Mouse (Mus musculus): Measurements from ENCODE around the gene Shroom4.
"Not testable (repeated sequence)": the region's sequence is repeated elsewhere in the genome, so short reads cannot be mapped to it uniquely, and the experiment has no call there.

Shroom4 gene

DNA sequence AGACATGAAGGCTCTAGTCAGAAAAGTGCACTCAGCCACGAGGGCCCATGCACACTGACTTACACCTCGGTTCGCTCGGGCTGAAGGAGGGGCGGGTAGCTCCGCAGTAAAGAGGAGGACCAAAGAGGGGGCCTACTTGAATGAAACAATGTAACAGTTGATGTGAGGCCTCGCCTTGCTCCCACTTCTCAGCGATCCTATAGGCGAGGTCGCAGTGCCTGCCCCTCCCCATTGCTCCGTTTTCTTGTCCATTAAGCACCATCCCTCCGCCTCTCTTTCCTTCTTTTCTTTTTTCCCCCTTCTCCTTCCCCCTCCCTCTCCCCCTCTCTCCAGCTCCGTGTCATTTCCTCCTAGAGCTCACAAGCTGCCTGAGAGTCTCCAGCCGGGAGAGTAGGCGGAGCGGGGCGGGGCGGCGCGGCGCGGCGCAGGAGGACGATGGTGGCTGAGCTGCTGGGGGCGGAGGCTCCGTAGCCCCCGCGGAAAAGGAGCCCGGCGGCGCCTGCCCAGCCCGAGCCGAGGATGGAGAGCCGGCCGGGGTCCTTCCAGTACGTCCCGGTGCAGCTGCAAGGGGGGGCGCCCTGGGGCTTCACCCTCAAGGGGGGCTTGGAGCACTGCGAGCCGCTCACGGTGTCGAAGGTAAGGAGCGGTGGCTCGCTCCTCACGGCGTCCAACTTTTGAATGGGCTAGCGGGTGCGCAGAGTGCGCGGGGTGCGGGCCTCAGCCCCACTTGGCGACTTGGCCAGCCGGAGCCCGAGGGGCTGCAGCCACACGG is at the start of gene Shroom4:
Gene Shroom4 (plus strand): TSS at position 229 of the 772 bp plus-strand sequence.
- DNase-seq, result peak; percentile 10 to 48

DNA sequence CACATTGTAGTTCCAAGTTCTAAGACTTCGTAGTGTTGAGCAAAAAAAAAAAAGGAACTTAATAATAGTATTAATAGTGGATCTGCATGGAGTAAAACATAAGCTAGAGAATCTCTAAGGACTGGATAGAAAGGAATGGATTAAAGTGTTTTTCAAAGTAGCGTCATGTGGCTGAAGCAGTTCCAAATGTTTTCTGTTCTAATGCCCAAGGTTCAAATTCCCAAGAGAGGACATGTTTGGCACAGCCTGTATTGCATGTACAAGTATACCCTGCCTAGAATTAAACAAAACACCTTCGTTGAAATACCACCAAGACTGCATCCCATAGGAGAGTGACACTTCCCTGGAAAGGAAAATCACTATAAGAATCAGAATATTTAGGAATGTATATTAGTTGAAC is 42.8 kb upstream of the Shroom4 start:
- no peak for DNase-seq

DNA sequence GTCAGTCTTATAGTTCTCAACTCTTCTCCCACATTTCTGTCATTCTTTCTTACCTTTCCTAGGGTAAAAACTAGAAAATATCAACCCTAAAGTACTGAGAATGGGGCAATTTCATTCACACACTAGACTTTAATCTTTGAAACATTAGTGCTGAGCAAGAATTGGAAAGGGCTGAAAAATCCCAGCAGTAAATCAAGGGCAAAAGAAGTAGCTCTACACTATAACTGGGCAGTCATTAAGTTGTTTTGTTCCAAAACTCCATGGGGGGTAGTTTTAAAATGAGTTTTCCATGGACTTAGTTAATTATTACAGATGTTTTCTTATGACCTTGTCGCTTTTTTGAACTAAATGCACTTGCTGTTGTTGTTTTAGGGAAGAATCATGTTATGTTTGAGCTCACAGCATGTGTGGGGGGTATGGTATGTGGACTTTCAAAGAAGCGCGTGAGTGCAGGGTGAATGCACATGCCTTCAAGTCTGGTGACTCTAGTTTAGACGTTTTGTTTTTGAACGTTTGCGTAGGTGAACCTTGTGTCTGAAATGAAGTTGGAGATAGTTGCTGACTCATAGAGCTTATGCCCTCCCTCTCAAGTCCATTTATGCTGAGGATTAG is 42.0 kb upstream of the Shroom4 start:
- DNase-seq, result no peak

DNA sequence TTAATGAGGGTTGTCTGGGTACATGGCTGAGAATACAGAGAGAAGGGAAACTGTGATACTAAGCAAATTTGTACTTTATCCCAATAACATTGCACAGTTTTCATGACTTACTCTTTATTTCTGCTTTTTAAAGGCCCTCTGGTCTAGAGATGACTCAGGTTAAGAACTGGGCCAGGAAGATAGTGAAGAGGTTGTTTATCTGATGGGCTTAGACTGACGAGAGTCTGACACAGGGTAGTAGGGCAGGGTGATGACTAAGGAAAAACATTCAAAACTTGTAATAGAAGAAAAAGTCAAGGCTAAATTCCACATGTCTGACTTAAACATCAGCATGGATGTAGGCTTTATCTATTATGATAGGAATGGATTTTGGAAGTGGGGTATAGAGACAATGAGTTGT is 30.8 kb upstream of the Shroom4 start:
- no peak for DNase-seq

DNA sequence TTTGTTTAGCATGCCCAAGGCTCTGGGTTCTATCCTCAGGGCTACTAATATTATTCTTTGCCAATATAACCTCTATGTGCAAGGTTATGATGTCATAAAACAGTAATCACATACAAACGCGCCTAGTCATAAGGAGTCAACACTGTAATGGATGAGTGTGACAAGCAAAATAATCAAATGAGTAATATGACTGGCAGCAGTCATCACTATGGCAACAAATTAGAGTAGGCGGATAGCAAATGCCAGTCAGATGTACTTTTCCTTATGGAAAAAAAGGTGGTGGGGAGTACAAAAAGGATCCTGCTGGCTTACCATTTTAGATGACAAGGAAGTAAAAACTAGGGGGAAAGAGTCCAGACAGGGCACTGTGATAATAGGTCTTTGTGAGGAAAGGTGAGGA is 28.9 kb upstream of the Shroom4 start:
- DNase-seq, result no peak

DNA sequence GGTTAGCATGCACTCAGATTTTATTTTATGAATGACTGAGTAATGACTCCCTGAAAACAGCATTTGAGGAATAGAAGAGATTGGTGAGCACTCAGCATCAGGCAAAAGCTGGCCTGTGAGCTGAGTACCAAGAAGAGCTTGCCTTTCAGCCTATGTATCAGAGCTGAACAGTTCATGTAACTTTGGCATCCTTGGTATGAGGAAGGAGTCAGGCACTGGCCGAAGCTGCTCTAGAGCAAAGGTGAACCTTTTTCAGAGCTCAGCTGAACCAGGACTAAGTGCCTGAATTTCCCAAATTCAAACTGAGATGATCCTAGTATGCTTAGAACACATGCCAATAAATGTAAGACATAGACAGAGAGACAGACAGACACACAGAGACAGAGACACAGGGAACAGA is 5.8 kb upstream of the Shroom4 start:
- DNase-seq, result no peak

DNA sequence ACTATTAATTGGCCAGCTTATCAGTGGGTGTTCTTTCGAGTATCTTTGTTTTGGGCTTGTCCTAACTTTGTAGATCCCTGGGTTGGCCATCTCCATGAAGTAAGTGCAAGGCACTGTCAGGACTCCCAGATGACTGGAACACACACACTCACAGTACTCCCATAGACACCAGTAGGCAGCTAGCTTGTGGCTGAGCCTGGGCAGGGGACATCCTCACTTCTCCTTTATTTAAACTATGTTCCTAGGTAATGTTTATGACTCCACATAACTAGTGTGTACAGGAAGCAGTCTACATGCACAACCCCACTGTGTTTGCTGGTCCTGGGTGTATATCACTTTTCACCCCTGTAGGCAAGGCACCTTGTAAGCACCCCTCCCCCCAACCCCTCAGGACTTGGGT is 461 bp upstream of the Shroom4 start:
- peak in 1 of 2 experiments; percentile 1 for DNase-seq

DNA sequence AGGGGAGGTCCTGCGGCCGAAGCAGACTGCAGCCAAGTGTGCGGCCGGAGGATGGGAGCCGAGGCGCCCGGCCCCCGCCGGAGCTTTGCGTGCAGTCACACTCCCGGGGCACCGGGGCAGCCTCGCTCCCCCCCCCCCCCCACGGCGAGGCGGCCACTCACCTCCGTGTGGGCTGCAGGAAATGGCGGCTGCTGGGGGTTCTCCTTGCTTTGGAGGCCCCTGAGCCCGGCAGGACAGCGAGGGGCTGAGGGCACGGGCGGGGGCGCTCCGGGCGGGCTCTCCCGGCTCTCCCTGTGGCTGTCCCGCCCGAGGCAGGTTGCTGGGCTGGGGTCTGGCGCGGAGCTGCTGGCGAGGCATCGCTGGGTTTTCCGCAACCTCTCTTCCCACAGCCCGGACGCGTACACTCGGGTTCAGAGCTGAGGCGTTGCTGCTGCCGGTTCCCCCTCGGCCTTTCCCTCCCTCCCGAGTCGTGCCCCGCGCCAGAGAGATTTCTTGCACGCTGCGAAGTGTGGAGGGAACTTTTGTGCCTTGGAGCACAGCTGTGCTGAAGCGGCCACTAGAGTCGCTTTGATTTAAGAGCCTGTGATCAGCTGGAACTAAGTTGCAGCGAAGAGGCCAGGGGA is 855 bp downstream of the Shroom4 start:
- DNase-seq, result peak; percentile 1 to 5

DNA sequence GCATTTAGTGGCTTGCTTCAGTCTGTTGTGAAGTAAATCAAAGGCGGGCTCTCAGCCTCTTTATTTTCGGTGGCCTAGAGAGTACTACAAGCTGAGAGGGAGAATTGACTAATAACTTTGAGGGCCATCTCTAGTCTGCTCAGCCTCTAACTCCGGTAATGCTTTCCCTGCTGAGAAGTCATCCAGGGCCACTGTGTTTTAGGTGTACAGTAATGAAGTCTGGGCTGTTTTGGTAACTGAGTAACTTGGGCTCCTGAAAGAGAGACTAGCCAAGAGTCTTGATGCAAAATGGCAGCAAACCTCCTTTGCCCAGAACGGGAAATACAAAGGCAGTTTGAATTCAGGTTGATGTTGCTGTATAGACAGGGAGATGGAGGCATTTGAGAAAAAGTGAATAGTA is 3.3 kb downstream of the Shroom4 start:
- DNase-seq, result no peak

DNA sequence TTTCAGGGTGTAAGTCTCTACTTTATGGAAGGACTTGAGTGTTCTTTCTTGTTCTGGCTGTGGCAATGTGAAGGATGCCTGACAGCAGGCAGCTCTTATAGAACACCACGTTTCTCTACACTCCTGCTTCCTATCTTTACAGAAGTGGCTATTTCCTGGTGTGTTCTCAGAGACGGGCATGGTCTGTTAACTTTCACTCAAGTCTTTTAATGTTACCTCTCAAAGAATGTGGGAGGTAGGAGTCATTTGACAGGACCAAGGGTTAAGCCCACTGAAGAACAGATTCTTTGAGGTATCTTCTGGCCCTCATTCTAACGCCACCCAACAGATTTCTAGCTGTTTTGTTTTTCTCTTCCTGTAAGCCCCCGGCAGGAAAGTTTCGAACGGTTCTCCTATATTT is 9.5 kb downstream of the Shroom4 start:
- DNase-seq, result no peak

DNA sequence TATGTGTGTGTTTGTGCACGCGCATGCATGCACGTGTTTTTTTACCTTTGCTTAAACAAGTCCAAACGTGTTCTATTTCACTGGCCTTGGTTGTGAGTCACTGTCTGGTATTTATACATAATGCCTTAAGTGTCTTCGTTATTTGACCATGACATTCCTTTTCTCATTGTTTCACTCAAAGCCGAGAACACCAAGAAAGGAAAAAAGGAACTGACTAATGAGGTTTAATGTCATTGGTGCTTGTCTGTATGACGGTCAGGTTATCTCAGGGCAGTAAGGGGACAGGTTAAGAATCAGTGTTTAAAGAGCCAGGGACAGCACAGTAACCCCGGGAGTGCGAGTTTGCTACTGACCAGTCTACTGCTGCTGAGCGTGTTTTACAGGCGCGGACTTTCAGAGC is 15.8 kb downstream of the Shroom4 start:
- DNase-seq, result no peak

DNA sequence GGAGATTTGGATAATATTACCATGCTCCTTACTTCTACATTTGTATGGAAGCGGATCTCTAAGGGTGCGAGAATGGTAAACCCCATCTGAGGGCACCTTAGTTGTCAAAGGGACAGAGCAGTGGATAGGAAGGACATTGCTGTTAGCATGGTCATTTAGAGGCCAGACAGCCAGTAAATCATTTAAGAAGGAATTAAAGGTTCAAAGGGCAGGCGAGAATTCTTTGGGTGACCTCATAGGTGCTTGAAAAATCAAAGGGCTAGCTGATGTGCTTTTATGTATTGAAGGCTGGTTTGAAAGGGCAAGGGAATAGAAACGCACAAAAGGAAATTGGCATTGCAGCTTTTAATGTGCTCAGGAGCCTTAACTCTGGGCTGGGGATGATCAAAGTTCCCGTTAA is 16.3 kb downstream of the Shroom4 start:
- no peak for DNase-seq

DNA sequence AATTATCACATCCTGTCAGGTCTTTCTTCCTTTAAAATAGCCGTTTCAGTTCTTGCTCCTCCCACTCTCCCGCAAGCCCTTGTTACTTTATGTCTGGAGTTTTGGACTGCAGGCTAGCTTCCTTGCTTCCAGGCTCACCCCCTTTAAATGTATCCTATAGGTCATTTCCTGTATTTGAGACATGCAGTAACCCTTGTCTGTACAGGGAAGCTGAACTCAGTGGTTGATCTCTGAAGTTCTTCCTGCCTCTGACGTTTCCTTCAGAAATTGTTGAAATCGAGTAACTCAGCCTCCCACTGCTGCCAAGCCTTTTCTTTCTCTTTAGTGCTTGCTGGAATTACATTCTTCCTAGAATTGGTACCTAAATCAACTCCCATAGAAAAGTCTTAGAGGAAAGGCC is 18.5 kb downstream of the Shroom4 start:
- DNase-seq, result no peak

DNA sequence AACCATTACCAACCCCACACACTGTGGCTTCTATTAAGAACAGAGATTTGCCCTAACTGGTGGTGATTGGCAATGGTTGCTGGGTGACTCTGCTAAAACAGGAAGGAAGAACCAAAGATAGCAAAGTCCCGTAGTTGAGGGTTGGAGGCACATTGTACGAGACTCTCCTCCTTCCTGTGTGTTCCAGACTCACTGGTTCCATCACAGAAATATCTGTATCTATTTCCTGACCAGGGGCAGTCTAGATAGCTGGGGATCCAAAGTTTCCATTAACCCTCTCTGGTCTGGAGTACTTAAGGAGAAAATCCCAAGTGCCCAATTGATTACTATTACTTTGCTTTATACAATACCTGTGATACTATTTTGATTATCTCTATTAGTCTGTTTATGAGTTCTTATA is 35.6 kb downstream of the Shroom4 start:
- DNase-seq, result no peak

DNA sequence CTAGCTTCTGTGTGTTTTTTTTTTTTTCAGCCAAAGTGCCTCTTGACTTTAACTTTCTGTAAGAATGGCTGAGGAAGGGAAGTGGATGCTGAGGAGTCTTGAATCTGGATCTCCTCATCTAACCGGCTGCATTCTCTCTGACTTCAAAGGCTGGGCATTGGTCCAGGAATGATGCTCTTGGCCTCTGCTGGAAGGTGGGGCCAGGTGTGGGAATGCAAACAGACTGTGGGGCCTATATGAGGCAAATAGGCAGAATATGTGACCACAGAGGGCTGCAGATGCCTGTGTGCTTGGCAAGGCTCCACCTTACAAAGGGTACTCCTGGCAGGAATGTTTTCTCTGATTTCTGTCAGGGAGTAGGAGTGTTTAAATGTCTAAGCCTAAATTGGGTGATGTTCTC is 46.8 kb downstream of the Shroom4 start:
- no peak for DNase-seq

DNA sequence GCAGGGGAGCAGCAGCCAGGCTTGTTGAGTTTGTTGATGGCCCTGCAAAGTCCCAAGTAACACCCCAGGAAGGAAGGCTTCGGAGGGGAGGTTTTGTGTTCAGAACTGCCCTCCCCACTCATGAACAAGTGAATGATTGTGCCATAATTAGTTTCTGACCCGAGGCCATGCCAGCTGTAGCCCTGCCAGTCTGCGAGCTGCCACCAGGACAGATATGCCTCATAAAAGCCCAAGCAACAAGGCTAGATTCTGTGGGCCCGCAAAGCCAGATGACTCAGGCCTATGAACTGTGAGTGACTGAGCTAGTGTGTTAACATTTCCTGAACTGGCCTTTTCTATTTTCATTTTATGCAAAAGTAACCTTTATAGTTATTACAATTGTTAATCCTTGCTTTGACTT is 48.3 kb downstream of the Shroom4 start:
- DNase-seq, result peak in 1 of 2 experiments; percentile 1

DNA sequence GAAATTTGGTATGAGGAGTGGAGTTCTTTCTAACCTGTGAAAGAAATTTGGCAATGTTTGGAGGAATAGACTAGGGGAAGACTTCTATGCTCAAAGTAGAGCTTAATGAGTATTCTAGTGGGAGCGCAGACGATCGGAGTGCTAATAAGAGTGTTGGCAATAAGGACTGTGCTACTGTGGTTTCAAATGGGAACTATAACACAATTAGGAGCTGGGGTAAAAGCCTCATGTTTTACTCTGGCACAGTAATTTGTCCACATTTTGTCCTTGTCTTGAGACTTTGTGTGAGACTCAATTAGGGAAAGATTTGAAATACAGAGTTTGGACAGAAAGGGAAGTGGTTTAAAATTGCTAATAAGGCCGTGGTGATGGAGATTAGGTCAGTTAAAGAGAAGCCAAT is 53.6 kb downstream of the Shroom4 start:
- DNase-seq, result no peak

DNA sequence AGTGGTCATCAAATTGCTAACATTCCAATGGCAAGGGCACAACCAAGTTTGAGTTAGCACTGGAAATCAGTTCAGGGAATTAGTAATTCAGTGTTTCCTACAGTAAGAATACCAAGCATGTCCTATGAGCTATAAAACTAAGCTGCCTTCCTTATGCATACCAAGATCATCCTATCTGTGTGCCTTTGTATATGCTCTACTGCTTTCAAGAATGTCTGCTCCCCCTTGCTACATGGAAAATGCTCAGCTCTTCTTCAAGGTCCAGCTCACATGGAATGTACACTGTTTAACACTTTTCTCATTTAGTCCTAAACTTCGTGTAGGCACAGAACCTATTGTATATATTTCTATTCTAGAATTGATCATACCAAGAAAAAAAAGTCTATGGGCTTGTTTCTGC is 69.6 kb downstream of the Shroom4 start:
- not testable (repeated sequence) for DNase-seq

DNA sequence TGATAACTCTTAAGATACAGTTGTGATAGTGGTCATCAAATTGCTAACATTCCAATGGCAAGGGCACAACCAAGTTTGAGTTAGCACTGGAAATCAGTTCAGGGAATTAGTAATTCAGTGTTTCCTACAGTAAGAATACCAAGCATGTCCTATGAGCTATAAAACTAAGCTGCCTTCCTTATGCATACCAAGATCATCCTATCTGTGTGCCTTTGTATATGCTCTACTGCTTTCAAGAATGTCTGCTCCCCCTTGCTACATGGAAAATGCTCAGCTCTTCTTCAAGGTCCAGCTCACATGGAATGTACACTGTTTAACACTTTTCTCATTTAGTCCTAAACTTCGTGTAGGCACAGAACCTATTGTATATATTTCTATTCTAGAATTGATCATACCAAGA is 72.9 kb downstream of the Shroom4 start:
- not testable (repeated sequence) for DNase-seq

DNA sequence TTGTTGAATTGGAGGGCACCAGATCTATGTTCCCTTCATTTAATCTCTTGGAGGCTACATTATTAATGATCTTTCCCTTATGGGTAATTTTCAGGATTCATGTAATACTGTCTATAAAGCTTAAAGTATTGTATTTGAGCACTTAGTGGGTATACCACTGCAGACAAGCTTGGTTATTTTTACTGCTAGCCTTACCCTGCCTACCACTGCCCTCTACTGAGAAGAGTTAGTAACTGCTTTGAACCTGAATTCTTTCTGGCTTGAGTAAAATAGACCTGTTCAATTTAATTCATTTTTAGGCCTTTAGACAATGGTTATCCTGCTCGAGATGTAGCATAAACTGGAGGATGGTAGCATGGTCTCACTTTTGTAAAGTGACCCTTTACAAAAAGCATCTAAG is 75.5 kb downstream of the Shroom4 start:
- no peak for DNase-seq

DNA sequence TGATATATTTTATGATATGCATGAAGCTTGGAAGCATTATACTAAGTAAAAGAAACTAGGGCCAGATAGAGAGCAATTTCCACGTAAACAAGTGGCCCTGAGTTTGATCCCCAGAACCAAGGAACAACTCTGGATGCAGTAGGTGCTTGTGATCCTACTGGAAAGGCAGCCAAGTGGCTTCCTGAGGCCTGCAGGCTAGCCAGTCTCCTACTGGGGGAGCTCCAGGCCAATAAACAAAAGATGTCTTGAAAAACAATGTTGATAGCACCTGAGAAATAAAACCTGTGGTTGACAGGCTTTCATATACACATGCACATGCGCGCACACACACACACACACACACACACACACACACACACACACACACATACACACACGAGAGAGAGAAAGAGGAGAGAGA is 82.6 kb downstream of the Shroom4 start:
- DNase-seq, result no peak

DNA sequence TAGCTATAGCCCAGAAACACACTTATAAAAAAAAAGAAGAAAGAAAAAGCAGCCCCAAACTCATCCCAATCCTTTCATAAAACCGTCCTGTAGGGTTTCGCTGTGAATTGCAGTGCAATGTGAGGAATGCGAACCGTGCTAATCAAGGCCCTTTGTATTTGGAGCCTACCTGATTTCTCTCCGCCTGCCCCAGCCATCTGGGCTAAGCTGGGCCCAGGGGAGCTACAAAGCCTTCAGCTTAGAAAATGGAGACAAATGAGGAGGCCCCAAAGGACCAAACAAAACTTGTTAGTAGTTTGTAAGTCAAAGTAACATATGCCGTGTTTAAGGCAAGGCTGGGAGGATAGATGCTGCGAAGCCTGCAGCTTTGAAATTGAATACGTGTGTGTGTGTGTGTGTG is 84.2 kb downstream of the Shroom4 start:
- DNase-seq, result no peak

DNA sequence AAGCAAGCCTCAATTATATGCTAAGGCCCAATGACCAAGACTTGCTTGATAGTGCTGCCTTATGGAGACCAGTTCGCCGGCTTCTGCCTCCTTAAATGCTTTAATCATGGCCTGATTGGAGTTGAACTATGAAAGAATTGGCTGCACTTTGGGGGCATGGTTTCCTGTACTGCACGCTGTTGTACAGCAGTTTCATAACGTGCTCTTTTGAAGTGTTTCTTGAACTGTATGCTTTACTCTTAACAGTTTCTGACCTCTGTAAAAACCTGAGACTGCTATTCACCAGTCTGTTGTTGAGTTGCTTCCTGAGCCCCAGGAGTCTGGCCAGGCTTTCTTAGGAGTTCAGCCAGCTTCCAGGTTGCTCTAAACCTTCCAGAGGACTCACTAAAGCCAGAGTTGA is 90.8 kb downstream of the Shroom4 start:
- DNase-seq, result no peak

DNA sequence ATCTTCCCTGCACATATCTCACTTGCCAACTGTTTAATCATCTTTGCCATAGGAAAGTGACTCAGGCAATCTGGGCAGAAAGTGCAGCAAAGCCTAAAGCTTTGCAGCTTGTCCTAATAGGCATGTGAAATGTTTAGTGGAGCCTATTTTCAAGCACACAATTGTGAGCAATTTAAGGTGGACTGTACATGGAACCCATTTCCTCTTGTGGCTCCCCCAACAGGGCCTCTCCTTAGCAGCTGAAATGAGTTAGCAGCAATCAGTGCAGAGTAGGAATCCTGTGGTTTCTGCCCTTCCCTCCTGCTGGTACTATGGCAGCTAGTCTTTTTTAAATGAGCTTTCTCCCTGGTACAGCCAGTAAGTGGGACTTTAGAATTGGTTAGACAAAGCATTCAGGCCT is 95.8 kb downstream of the Shroom4 start:
- no peak for DNase-seq
